Mouse (Mus musculus): Measurements from ENCODE around the gene Gprasp1.

GRCm38 (mm10) chrX:135768043-135768548, 25.6 kb downstream of the Gprasp1 start:
- no peak for TF ChIP-seq POLR2A (IDR thresholded peaks at IDR 0.05; ENCODE audit: low read depth, low read length)
- no peak for TF ChIP-seq CTCF (IDR thresholded peaks at IDR 0.05; ENCODE audit: extremely low read depth, insufficient read depth, insufficient read length, insufficient replicate concordance)
